Mouse (Mus musculus) midbrain, embryonic 16.5 days (tissue): ENCODE results near the gene Kat7. TPM values are rescaled to one million over a fixed set of nuclear protein-coding genes. Genes with fewer than 3 reads are reported as not detected.

ENCODE experiments used
- ATAC-seq: fragments of 200-750 bp; cut with Nextera tagmentation; 2 replicates; pipeline ENCODE4 v1.8.0; 2017; ENCODE audit warnings: moderate TSS enrichment
- H3K27ac ChIP-seq: fragments of 300-500 bp; sonication (generic); 2 replicates; pipeline ENCODE4 v1.5.1; 2014; ENCODE audit warnings: mild to moderate bottlenecking, low read length, mixed read lengths
- H3K27me3 ChIP-seq: fragments of 300-500 bp; sonication (generic); 2 replicates; pipeline ENCODE4 v1.6.1; 2014; ENCODE audit warnings: low read depth, low read length, mixed read lengths; ENCODE audit not compliant: control insufficient read depth, insufficient read depth
- H3K36me3 ChIP-seq: fragments of 300-500 bp; sonication (generic); 2 replicates; pipeline ENCODE4 v1.6.1; 2014; ENCODE audit warnings: mild to moderate bottlenecking, low read length, moderate library complexity, mixed read lengths; ENCODE audit not compliant: control insufficient read depth, insufficient read depth
- H3K4me1 ChIP-seq: fragments of 300-500 bp; sonication (generic); 2 replicates; pipeline ENCODE4 v1.6.1; 2014; ENCODE audit warnings: mild to moderate bottlenecking, low read length, mixed read lengths; ENCODE audit not compliant: control insufficient read depth, insufficient read depth
- H3K4me2 ChIP-seq: fragments of 300-500 bp; sonication (generic); 2 replicates; pipeline ENCODE4 v1.6.1; 2014; ENCODE audit warnings: mild to moderate bottlenecking, low read length, mixed read lengths
- H3K4me3 ChIP-seq: fragments of 300-500 bp; sonication (generic); 2 replicates; pipeline ENCODE4 v1.5.1; 2014; ENCODE audit warnings: low read depth, mild to moderate bottlenecking, low read length, moderate library complexity, mixed read lengths
- H3K9ac ChIP-seq: fragments of 300-500 bp; sonication (generic); 2 replicates; pipeline ENCODE4 v1.6.1; 2014; ENCODE audit warnings: low read depth, low read length, mixed read lengths
- H3K9me3 ChIP-seq: fragments of 300-500 bp; sonication (generic); replicated peaks from 2 replicates; pipeline ENCODE4 v1.6.1; 2014; ENCODE audit warnings: mild to moderate bottlenecking, low read length, mixed read lengths; ENCODE audit not compliant: control insufficient read depth, poor library complexity, severe bottlenecking
- WGBS: fragments of 180-500 bp; shearing (Covaris S2); extraction: QIAGEN DNeasy Blood & Tissue Kit; methylation state at CpG from one replicate; pipeline ENCODE4 v1.1.7; 2014; 5-methylcytosine and 5-hydroxymethylcytosine counted together
- polyA plus RNA-seq: library from polyadenylated mRNA; unstranded; fragments of >200 nt; fragmentation: Nextera tagmentation; extraction: Ambion mirVana; gene quantifications from 2 replicates; pipeline ENCODE4 v1.2.1, GENCODE M21; 2015

The Kat7 gene
- polyA plus RNA-seq, 1 experiment from 2014 or later, result 65.8 TPM

DNA sequence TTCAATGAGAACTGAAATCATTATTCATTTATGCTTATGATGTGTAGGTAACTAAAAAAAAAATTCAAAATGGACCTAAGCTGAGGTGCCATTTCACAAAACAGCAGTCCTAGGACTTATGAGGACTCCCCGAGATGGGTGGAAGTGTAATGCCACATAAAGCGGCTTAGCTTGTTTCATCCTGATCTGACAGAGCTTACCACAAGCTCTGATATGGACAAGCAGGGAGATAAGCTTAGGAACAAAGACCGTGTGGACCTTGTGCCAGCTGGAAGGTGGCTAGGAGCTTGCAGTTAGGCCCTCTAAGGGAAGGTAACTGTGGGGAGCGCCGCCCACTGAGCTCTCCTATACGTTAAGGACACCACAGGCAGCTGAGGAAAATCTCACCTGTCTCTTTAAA, 34.0 kb downstream of the Kat7 start:
- Histone ChIP-seq H3K4me1 (no peaks in the 10 kb centered on the region), H3K9me3 (no peaks in the 10 kb centered on the region), H3K36me3 (peaks cover 50% of the 10 kb centered on the region), H3K27ac (no peak overlapping the region), H3K9ac (no peak overlapping the region), H3K27me3 (no peaks in the 10 kb centered on the region), H3K4me3 (no peak overlapping the region), H3K4me2 (no peak overlapping the region)
- no peak for ATAC-seq
- 93% methylated on average over 6 of the region's 6 CpGs for WGBS

- no peak overlapping the region for H3K9ac ChIP-seq
- no peak overlapping the region for H3K4me3 ChIP-seq
- H3K27ac ChIP-seq, result no peak overlapping the region
- H3K9me3 ChIP-seq, result no peaks in the 10 kb centered on the region
- no peak overlapping the region for H3K4me2 ChIP-seq
- ATAC-seq, result no peak
- no peaks in the 10 kb centered on the region for H3K4me1 ChIP-seq
- peaks cover 54% of the 10 kb centered on the region for H3K36me3 ChIP-seq
- H3K27me3 ChIP-seq, result no peaks in the 10 kb centered on the region
- WGBS, result 88% methylated on average over 3 of the region's 3 CpGs
Observed at GRCm38 (mm10) chr11:95274613-95275012, 35.4 kb downstream of the Kat7 start.

DNA sequence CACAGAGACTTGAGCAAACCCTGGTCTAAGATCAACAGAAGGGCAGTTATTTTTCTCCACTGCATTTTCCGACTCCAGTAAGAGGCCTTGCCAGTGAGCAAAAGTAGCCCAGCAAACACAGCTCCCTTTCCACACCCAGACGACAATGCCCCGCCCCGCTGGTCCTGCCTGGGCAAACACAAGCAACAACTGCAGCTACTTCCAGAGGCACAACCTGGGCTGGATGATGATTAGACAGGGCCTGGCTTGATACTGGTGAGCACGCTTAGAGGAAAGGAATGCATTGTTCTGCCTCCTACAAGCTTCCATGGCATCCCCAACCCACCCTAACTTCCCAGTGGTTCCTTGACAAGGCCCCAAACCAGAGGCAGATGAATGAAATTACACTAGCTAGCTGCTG, 36.4 kb downstream of the Kat7 start:
- no peak for ATAC-seq
- Histone ChIP-seq H3K9me3 (no peaks in the 10 kb centered on the region), H3K27ac (no peak overlapping the region), H3K36me3 (peaks cover 53% of the 10 kb centered on the region), H3K9ac (no peak overlapping the region), H3K27me3 (no peaks in the 10 kb centered on the region), H3K4me2 (no peak overlapping the region), H3K4me1 (no peaks in the 10 kb centered on the region), H3K4me3 (no peak overlapping the region)
- 91% methylated on average over 5 of the region's 5 CpGs for WGBS

- Histone ChIP-seq H3K4me2 (no peak overlapping the region), H3K36me3 (peaks cover 10% of the 10 kb centered on the region), H3K9me3 (no peaks in the 10 kb centered on the region), H3K4me3 (no peak overlapping the region), H3K27ac (no peak overlapping the region), H3K4me1 (no peaks in the 10 kb centered on the region; the same call in 1 of the 2 replicates), H3K27me3 (no peaks in the 10 kb centered on the region), H3K9ac (no peak overlapping the region)
- 44% methylated on average over 6 of the region's 6 CpGs for WGBS
- no peak for ATAC-seq
Observed at GRCm38 (mm10) chr11:95266540-95267245, 43.4 kb downstream of the Kat7 start.

DNA sequence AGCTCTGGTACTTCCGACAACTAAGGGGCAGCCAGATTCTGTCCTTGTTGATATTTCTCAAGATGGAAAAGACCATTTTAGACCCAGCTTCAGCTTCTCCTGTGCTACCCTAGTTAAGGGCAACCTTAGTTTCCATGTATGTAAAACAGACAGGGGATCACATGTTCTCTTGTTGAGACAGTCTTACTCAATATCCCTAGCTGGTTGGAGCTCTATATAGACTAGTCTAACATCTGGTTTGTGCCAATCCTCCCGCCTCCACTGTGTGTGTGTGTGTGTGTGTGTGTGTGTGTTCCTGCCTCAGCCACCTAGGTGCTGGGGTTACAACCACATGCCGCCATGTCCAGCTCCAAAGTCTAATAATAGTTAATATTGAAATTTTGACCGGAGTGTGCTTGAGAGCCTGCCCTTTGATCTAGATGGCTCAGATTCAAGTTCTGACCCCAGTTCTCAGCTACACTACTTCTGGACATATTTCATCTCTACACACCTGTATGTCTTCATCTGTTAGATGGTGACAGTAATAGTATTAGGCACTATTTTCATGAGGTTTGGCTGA, 45.5 kb downstream of the Kat7 start:
- H3K9ac ChIP-seq, result no peak overlapping the region
- no peak overlapping the region for H3K27ac ChIP-seq
- no peak for ATAC-seq
- no peaks in the 10 kb centered on the region; the same call in 1 of the 2 replicates for H3K4me1 ChIP-seq
- no peaks in the 10 kb centered on the region for H3K9me3 ChIP-seq
- H3K4me2 ChIP-seq, result no peak overlapping the region
- H3K27me3 ChIP-seq, result no peaks in the 10 kb centered on the region
- peaks cover 1% of the 10 kb centered on the region; the same call in 1 of the 2 replicates for H3K36me3 ChIP-seq
- H3K4me3 ChIP-seq, result no peak overlapping the region
- WGBS, result 59% methylated on average over 4 of the region's 4 CpGs

DNA sequence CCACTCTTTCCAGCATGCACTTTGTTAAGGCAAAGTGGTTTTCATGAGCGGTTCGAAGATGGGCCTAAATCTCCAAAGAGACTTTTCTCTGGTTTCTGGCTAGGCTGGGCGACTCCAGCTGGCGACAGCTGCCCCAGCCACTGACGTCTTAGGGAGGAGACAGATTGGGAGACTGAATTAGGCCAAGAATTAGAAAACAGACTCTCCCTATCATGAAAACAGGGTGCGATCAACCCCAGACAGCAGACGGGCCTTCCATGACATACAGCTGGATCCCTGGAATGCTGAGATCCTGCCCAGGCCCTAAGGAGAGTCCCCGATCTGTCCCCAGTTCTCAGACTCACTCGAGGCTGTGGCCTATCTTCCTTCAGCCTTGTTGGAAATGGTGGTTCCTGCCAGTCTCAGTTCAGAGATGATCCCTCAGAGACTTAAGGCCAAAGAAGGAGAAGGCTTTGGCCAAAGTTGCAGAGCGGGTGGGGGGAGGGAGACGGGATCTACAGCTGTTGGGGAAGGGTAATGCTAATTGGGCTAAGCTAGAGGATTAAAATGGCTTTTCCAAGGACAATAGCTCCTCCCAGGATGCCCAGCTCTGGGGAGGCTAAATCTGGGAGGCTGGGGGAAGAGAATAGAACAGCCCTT, 46.1 kb downstream of the Kat7 start:
- no peak for ATAC-seq

DNA sequence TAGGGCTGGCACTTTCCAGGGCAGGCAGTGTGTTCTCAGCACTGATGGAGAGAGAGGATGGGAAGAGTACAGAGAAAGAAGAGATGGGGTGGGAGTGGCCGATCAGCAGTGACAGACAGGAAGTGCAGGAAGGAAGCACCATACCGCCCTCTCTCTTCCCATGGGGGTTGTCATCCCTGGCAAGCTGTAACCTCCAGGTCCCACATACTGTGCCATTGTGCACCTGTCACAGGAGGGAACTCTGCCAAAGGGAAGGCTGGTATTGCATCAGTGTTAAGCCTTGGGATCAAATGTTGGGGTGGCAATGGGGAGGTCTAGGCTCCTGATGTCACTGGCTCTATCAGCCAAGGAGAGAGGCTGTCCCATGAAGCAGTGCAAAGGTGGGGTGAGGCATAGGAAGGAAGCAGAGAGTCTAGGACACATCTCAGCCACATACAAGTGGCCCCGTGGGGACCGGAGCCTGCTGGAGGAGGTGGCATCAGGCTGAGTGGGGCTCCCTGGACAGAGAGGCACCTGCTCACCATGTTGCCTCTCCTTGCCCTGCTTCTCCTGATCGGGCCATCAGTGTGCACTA, 48.8 kb downstream of the Kat7 start, which contains the start of gene Tac4:
TSS of gene Tac4 (plus strand) at position 352 of the 574 bp plus-strand sequence.
- no peaks in the 10 kb centered on the region for H3K27me3 ChIP-seq
- no peak for ATAC-seq
- H3K4me2 ChIP-seq, result no peak within 1 kb of the TSS
- no peak within 1 kb of the TSS for H3K27ac ChIP-seq
- H3K4me3 ChIP-seq, result no peak within 1 kb of the TSS
- no peaks in the 10 kb centered on the region for H3K36me3 ChIP-seq
- peaks cover 13% of the 10 kb centered on the region for H3K4me1 ChIP-seq
- H3K9ac ChIP-seq, result no peak within 1 kb of the TSS
- H3K9me3 ChIP-seq, result no peaks in the 10 kb centered on the region
- WGBS, result 76% methylated on average over 5 of the region's 5 CpGs

More for the DNA sequence above, 46.1 kb downstream of the Kat7 start:
- Histone ChIP-seq H3K27ac (no peak overlapping the region), H3K9me3 (no peaks in the 10 kb centered on the region), H3K36me3 (no peaks in the 10 kb centered on the region), H3K9ac (no peak overlapping the region), H3K4me2 (no peak overlapping the region), H3K27me3 (no peaks in the 10 kb centered on the region), H3K4me1 (peaks cover 6% of the 10 kb centered on the region), H3K4me3 (no peak overlapping the region)
- 12% methylated on average over 11 of the region's 11 CpGs for WGBS

DNA sequence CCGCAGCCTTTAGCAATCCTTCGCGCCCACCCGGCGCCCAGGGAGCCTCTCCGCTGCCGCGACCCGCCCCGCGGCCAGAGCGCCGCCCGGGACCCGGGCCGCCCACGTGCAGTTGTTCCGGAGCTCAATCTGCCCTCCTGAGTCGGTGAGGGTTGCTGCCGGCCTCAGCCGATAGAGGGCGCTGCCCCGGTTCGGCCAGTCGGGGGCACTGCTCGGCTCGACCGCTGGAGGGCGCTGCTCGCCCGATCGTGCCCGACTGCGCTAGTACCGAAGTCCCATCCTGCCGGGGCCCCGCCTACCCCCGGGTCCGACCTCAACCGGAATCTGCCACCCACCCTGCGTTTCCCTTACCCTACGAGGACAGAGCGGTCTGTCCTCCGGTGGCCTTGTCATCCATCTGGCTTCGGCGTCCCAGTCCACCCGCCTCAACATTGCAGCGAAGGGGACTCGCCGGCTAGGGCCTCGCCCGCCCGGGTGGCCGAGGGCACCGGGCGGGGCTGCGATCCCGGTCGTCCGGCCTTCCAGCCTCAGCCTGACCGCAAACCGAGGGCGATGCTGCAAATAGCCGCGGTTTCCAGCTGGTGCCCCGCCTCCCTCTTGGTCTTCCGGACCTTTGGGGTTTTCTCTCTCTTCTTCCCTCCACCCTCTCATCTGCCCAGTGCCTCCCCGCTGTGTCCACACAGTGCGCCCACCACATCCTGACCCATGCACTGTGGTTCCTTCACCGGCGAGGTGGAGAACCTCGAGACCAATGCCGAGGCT, 50.8 kb downstream of the Kat7 start:
- ATAC-seq, result peak; percentile 56
- no peaks in the 10 kb centered on the region for H3K9me3 ChIP-seq
- 1% methylated on average over 68 of the region's 73 CpGs for WGBS
- H3K9ac ChIP-seq, result peak overlapping the region; percentile 74
- no peaks in the 10 kb centered on the region for H3K36me3 ChIP-seq
- peak overlapping the region; percentile 95 for H3K4me2 ChIP-seq
- H3K27ac ChIP-seq, result 0 out of 2 replicates have a peak overlapping the region, but pooled peaks have one; percentile 17
- no peaks in the 10 kb centered on the region for H3K27me3 ChIP-seq
- H3K4me3 ChIP-seq, result peak overlapping the region; percentile 56
- H3K4me1 ChIP-seq, result peaks cover 13% of the 10 kb centered on the region
